Mouse (Mus musculus): Measurements from ENCODE around the gene Gm13119.
"Not testable (repeated sequence)": the region's sequence is repeated elsewhere in the genome, so short reads cannot be mapped to it uniquely, and the experiment has no call there.

Gene Gm13119

GRCm38 (mm10) chr4:144357642-144358041 lies at the start of gene Gm13119:
TSS of gene Gm13119 (plus strand) at chr4:144357942.
- DNase-seq (ENCODE audit: low spot score in 2 of 2), result not testable (repeated sequence)

GRCm38 (mm10) chr4:144312666-144313460 lies 44.9 kb upstream of the Gm13119 start:
- DNase-seq (ENCODE audit: low spot score in 2 of 2), result not testable (repeated sequence)

GRCm38 (mm10) chr4:144329949-144330348 lies 27.8 kb upstream of the Gm13119 start, which contains the start of gene Gm13128:
TSS of gene Gm13128 (plus strand) at chr4:144330249.
- not testable (repeated sequence) for DNase-seq (ENCODE audit: low spot score in 2 of 2)

- not testable (repeated sequence) for DNase-seq (ENCODE audit: low spot score in 2 of 2)
These were observed 21.9 kb upstream of the Gm13119 start for GRCm38 (mm10) chr4:144335856-144336255.

GRCm38 (mm10) chr4:144377911-144378310 lies 20.2 kb downstream of the Gm13119 start, which contains the start of gene Pramef20:
TSS of gene Pramef20 (minus strand) at chr4:144377933.
- DNase-seq (ENCODE audit: low spot score in 2 of 2), result no peak

GRCm38 (mm10) chr4:144396316-144396715 lies 38.6 kb downstream of the Gm13119 start:
- DNase-seq (ENCODE audit: low spot score in 2 of 2), result no peak

GRCm38 (mm10) chr4:144402712-144403111 lies 45.0 kb downstream of the Gm13119 start:
- DNase-seq (ENCODE audit: low spot score in 2 of 2), result no peak

GRCm38 (mm10) chr4:144404456-144405086 lies 46.8 kb downstream of the Gm13119 start:
- no peak for DNase-seq (ENCODE audit: low spot score in 2 of 2)

GRCm38 (mm10) chr4:144406261-144406660 lies 48.5 kb downstream of the Gm13119 start:
- no peak for DNase-seq (ENCODE audit: low spot score in 2 of 2)

- DNase-seq (ENCODE audit: low spot score in 2 of 2), result no peak
These were observed 50.5 kb downstream of the Gm13119 start, which contains the start of gene Pramef12 for GRCm38 (mm10) chr4:144408290-144408689. TSS of gene Pramef12 (minus strand) at chr4:144408464.

Measured in spleen, postnatal 36 days (tissue).